Mouse (Mus musculus): Measurements from ENCODE around the gene Bclaf1. TPM values are rescaled to one million over a fixed set of nuclear protein-coding genes. Genes with fewer than 3 reads are reported as not detected.
A peak's percentile ranks its signal among the peaks of the same experiment; 100 is the strongest.

Bclaf1 gene
- polyA plus RNA-seq, 1 experiment from 2014 or later: 81.8 TPM

- under 1% methylated on average over 54 of the region's 54 CpGs for WGBS
- 0 out of 2 replicates have a peak, but pooled peaks cover 2% of the 10 kb centered on the region for H3K36me3 ChIP-seq (ENCODE audit: control insufficient read depth, insufficient read depth)
- no peaks in the 10 kb centered on the region for H3K9me3 ChIP-seq (replicated peaks; ENCODE audit: control insufficient read depth, low read length)
- H3K4me2 ChIP-seq (ENCODE audit: low read depth, low read length): peak overlapping the region; percentile 67
- no peaks in the 10 kb centered on the region for H3K27me3 ChIP-seq (ENCODE audit: control insufficient read depth, insufficient read depth, low read length)
- H3K4me3 ChIP-seq (ENCODE audit: low read length): peak overlapping the region; percentile 94
- peak; percentile 81 for ATAC-seq (replicated peaks; ENCODE audit: extremely low read depth, insufficient read depth, low FRiP score)
- peaks cover 23% of the 10 kb centered on the region for H3K4me1 ChIP-seq (ENCODE audit: control insufficient read depth, insufficient read depth, low read length)
- H3K9ac ChIP-seq (ENCODE audit: low read length): peak overlapping the region; percentile 99
- peak overlapping the region; percentile 98 for H3K27ac ChIP-seq (ENCODE audit: low read length)
These were observed 550 bp downstream of the Bclaf1 start for GRCm38 (mm10) chr10:20312736-20313301.

GRCm38 (mm10) chr10:20313447-20313846, 1.2 kb downstream of the Bclaf1 start:
- 34% methylated on average over 13 of the region's 13 CpGs for WGBS
- H3K4me1 ChIP-seq (ENCODE audit: control insufficient read depth, insufficient read depth, low read length): peaks cover 23% of the 10 kb centered on the region
- peak overlapping the region; percentile 99 for H3K9ac ChIP-seq (ENCODE audit: low read length)
- H3K27ac ChIP-seq (ENCODE audit: low read length): peak overlapping the region; percentile 98; the same call in 1 of the 2 replicates
- peak overlapping the region; percentile 94 for H3K4me3 ChIP-seq (ENCODE audit: low read length)
- peak overlapping the region; percentile 67 for H3K4me2 ChIP-seq (ENCODE audit: low read depth, low read length)
- ATAC-seq (replicated peaks; ENCODE audit: extremely low read depth, insufficient read depth, low FRiP score): no peak
- H3K27me3 ChIP-seq (ENCODE audit: control insufficient read depth, insufficient read depth, low read length): no peaks in the 10 kb centered on the region
- peaks cover 6% of the 10 kb centered on the region for H3K36me3 ChIP-seq (ENCODE audit: control insufficient read depth, insufficient read depth)
- H3K9me3 ChIP-seq (replicated peaks; ENCODE audit: control insufficient read depth, low read length): no peaks in the 10 kb centered on the region

GRCm38 (mm10) chr10:20313941-20314340, 1.7 kb downstream of the Bclaf1 start:
- no peaks in the 10 kb centered on the region for H3K9me3 ChIP-seq (replicated peaks; ENCODE audit: control insufficient read depth, low read length)
- no peak overlapping the region for H3K27ac ChIP-seq (ENCODE audit: low read length)
- no peak overlapping the region for H3K9ac ChIP-seq (ENCODE audit: low read length)
- H3K4me1 ChIP-seq (ENCODE audit: control insufficient read depth, insufficient read depth, low read length): peaks cover 23% of the 10 kb centered on the region
- no peaks in the 10 kb centered on the region for H3K27me3 ChIP-seq (ENCODE audit: control insufficient read depth, insufficient read depth, low read length)
- WGBS: 74% methylated on average over 4 of the region's 4 CpGs
- peak overlapping the region; percentile 19 for H3K4me3 ChIP-seq (ENCODE audit: low read length)
- H3K36me3 ChIP-seq (ENCODE audit: control insufficient read depth, insufficient read depth): peaks cover 9% of the 10 kb centered on the region
- no peak for ATAC-seq (replicated peaks; ENCODE audit: extremely low read depth, insufficient read depth, low FRiP score)
- peak overlapping the region; percentile 32 for H3K4me2 ChIP-seq (ENCODE audit: low read depth, low read length)

GRCm38 (mm10) chr10:20314797-20315196, 2.5 kb downstream of the Bclaf1 start:
- Histone ChIP-seq H3K27ac (ENCODE audit: low read length) (no peak overlapping the region), H3K36me3 (ENCODE audit: control insufficient read depth, insufficient read depth) (peaks cover 15% of the 10 kb centered on the region), H3K9me3 (replicated peaks; ENCODE audit: control insufficient read depth, low read length) (no peaks in the 10 kb centered on the region), H3K27me3 (ENCODE audit: control insufficient read depth, insufficient read depth, low read length) (no peaks in the 10 kb centered on the region), H3K4me1 (ENCODE audit: control insufficient read depth, insufficient read depth, low read length) (peaks cover 23% of the 10 kb centered on the region), H3K4me3 (ENCODE audit: low read length) (no peak overlapping the region), H3K9ac (ENCODE audit: low read length) (no peak overlapping the region), H3K4me2 (ENCODE audit: low read depth, low read length) (no peak overlapping the region)
- 42% methylated on average over 2 of the region's 2 CpGs for WGBS
- no peak for ATAC-seq (replicated peaks; ENCODE audit: extremely low read depth, insufficient read depth, low FRiP score)

GRCm38 (mm10) chr10:20317466-20317865, 5.2 kb downstream of the Bclaf1 start:
- no peaks in the 10 kb centered on the region for H3K27me3 ChIP-seq (ENCODE audit: control insufficient read depth, insufficient read depth, low read length)
- no peak overlapping the region for H3K4me3 ChIP-seq (ENCODE audit: low read length)
- peaks cover 20% of the 10 kb centered on the region for H3K36me3 ChIP-seq (ENCODE audit: control insufficient read depth, insufficient read depth)
- no peak overlapping the region for H3K9ac ChIP-seq (ENCODE audit: low read length)
- H3K4me1 ChIP-seq (ENCODE audit: control insufficient read depth, insufficient read depth, low read length): peaks cover 17% of the 10 kb centered on the region
- 0 out of 2 replicates have a peak overlapping the region, but pooled peaks have one; percentile 2 for H3K4me2 ChIP-seq (ENCODE audit: low read depth, low read length)
- WGBS: 44% methylated on average over 5 of the region's 5 CpGs
- no peak for ATAC-seq (replicated peaks; ENCODE audit: extremely low read depth, insufficient read depth, low FRiP score)
- H3K27ac ChIP-seq (ENCODE audit: low read length): no peak overlapping the region
- no peaks in the 10 kb centered on the region for H3K9me3 ChIP-seq (replicated peaks; ENCODE audit: control insufficient read depth, low read length)

- ATAC-seq (replicated peaks; ENCODE audit: extremely low read depth, insufficient read depth, low FRiP score): no peak
- Histone ChIP-seq H3K36me3 (ENCODE audit: control insufficient read depth, insufficient read depth) (peaks cover 33% of the 10 kb centered on the region), H3K9ac (ENCODE audit: low read length) (no peak overlapping the region), H3K4me1 (ENCODE audit: control insufficient read depth, insufficient read depth, low read length) (no peaks in the 10 kb centered on the region; the same call in 1 of the 2 replicates), H3K9me3 (replicated peaks; ENCODE audit: control insufficient read depth, low read length) (no peaks in the 10 kb centered on the region), H3K27me3 (ENCODE audit: control insufficient read depth, insufficient read depth, low read length) (no peaks in the 10 kb centered on the region), H3K4me2 (ENCODE audit: low read depth, low read length) (no peak overlapping the region), H3K4me3 (ENCODE audit: low read length) (no peak overlapping the region), H3K27ac (ENCODE audit: low read length) (no peak overlapping the region)
These were observed 14.0 kb downstream of the Bclaf1 start for GRCm38 (mm10) chr10:20326226-20326625.

- Histone ChIP-seq H3K9ac (ENCODE audit: low read length) (no peak overlapping the region), H3K4me2 (ENCODE audit: low read depth, low read length) (no peak overlapping the region), H3K36me3 (ENCODE audit: control insufficient read depth, insufficient read depth) (peaks cover 43% of the 10 kb centered on the region), H3K4me1 (ENCODE audit: control insufficient read depth, insufficient read depth, low read length) (no peaks in the 10 kb centered on the region), H3K27ac (ENCODE audit: low read length) (no peak overlapping the region), H3K27me3 (ENCODE audit: control insufficient read depth, insufficient read depth, low read length) (no peaks in the 10 kb centered on the region), H3K9me3 (replicated peaks; ENCODE audit: control insufficient read depth, low read length) (no peaks in the 10 kb centered on the region), H3K4me3 (ENCODE audit: low read length) (no peak overlapping the region)
- WGBS: 92% methylated on average over 2 of the region's 2 CpGs
- ATAC-seq (replicated peaks; ENCODE audit: extremely low read depth, insufficient read depth, low FRiP score): no peak
These were observed 19.0 kb downstream of the Bclaf1 start for GRCm38 (mm10) chr10:20331262-20331661.

GRCm38 (mm10) chr10:20337872-20338271, 25.6 kb downstream of the Bclaf1 start:
- WGBS: 84% methylated on average over 7 of the region's 7 CpGs
- H3K4me1 ChIP-seq (ENCODE audit: control insufficient read depth, insufficient read depth, low read length): no peaks in the 10 kb centered on the region
- H3K36me3 ChIP-seq (ENCODE audit: control insufficient read depth, insufficient read depth): peaks cover 53% of the 10 kb centered on the region
- H3K9me3 ChIP-seq (replicated peaks; ENCODE audit: control insufficient read depth, low read length): no peaks in the 10 kb centered on the region
- H3K27ac ChIP-seq (ENCODE audit: low read length): no peak overlapping the region
- no peaks in the 10 kb centered on the region for H3K27me3 ChIP-seq (ENCODE audit: control insufficient read depth, insufficient read depth, low read length)
- H3K4me2 ChIP-seq (ENCODE audit: low read depth, low read length): no peak overlapping the region
- no peak for ATAC-seq (replicated peaks; ENCODE audit: extremely low read depth, insufficient read depth, low FRiP score)
- H3K9ac ChIP-seq (ENCODE audit: low read length): no peak overlapping the region
- no peak overlapping the region for H3K4me3 ChIP-seq (ENCODE audit: low read length)

GRCm38 (mm10) chr10:20345736-20346135, 33.5 kb downstream of the Bclaf1 start:
- Histone ChIP-seq H3K4me2 (ENCODE audit: low read depth, low read length) (no peak overlapping the region), H3K4me3 (ENCODE audit: low read length) (no peak overlapping the region), H3K27me3 (ENCODE audit: control insufficient read depth, insufficient read depth, low read length) (no peaks in the 10 kb centered on the region), H3K9ac (ENCODE audit: low read length) (no peak overlapping the region), H3K4me1 (ENCODE audit: control insufficient read depth, insufficient read depth, low read length) (peaks cover 12% of the 10 kb centered on the region; the same call in 1 of the 2 replicates), H3K27ac (ENCODE audit: low read length) (no peak overlapping the region), H3K36me3 (ENCODE audit: control insufficient read depth, insufficient read depth) (peaks cover 30% of the 10 kb centered on the region), H3K9me3 (replicated peaks; ENCODE audit: control insufficient read depth, low read length) (no peaks in the 10 kb centered on the region)
- ATAC-seq (replicated peaks; ENCODE audit: extremely low read depth, insufficient read depth, low FRiP score): no peak
- 57% methylated on average over 1 of the region's 1 CpGs for WGBS

Measured in heart, embryonic 16.5 days (tissue).